Mouse (Mus musculus): ENCODE results near the gene Adamts15.

DNA sequence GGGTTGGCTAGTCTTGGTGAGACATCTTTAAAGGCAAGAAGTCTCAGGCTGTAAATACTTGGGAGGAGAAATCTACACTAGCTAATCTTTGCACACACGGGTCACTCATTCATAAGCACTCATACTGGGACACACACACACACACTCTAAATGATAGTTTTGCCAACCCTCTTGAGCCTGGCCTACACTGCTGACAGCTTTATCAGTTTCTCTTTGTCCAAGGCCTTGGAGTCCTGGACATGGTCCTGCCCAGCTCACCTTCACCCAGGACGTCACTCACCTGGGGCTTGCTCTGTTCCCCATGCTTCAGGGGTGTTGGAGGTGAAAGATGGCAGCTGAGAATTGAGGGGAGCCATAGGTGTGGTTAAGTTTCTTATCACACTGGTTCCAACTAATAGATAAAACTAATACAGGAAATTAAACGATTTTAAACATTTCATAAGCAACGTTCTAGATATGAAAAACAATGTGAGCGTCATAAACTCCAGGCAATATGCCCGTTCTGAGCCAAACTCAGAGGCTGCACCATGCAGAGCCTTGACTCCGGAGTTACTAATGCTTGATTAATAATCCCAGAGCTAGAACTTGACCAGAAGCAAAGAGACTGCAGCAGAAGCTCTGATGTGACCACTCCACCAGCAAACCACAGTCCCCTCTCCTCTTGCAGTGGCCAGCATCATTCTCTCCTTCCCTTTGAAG, 42.9 kb downstream of the Adamts15 start:
- TF ChIP-seq CTCF (IDR thresholded peaks at IDR 0.05; ENCODE audit: low read depth) (no peak), EP300 (IDR thresholded peaks at IDR 0.05; ENCODE audit: low read depth) (no peak)
